Mouse (Mus musculus): Measurements from ENCODE around the gene Tmem246.

DNA sequence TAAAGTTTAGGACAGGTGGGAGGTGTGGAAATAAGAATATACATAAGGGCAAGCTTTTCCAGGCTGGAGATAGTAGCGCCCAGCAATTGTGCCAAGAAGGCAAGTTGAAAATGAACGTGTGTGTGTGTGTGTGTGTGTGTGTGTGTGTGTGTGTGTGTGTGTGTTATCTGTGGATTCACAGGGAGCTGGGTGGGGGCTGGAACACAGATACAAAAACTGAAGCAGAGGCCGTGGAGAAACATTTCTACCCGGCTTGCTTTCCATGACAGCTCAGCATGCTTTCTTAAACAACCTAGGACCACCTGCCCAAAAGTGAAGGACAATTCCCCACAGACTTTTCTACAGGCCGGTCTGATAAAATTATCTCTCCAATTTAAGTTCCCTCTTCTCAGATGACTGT lies 6.9 kb upstream of the Tmem246 start:
- TF ChIP-seq CTCF (IDR thresholded peaks at IDR 0.05) (no peak), POLR2A (IDR thresholded peaks at IDR 0.05; ENCODE audit: insufficient read depth, low read depth, low read length) (no peak)

Measured in heart, adult 2 months (tissue).